Mouse (Mus musculus): ENCODE measurements around the gene Evi2. TPM values are rescaled to one million over a fixed set of nuclear protein-coding genes. Genes with fewer than 3 reads are reported as not detected.

The Evi2 gene
- polyA plus RNA-seq, 1 experiment from 2014 or later = 0.83 TPM

DNA sequence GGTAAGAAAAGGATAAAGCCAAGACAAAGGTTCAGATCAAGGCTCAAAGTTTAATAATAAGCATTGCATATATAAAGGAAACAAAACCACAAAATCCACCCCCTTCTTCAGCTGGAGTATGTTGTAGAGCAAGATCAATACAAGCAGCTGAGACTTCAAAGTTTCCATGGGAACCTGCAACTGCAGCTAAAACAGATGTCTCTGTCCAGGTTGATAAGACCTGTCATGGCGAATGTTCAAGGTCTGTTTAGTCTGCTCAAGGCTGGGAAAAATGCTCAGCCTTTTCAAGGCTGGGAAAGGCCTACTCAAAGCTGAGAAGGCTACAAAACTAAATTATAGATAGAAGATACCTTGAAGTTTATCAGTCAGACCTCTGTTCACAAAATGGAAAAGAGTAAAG lies 22.2 kb upstream of the Evi2 start:
- H3K4me1 ChIP-seq (ENCODE audit: control insufficient read depth, insufficient read depth, low read length) = no peaks in the 10 kb centered on the region
- H3K27ac ChIP-seq (ENCODE audit: low read length) = no peak overlapping the region
- no peak for ATAC-seq (replicated peaks; ENCODE audit: extremely low read depth, insufficient read depth, low FRiP score)
- H3K9me3 ChIP-seq (replicated peaks; ENCODE audit: control insufficient read depth, low read length) = no peaks in the 10 kb centered on the region
- no peak overlapping the region for H3K4me3 ChIP-seq (ENCODE audit: low read length)
- no peak overlapping the region for H3K9ac ChIP-seq (ENCODE audit: low read length)
- no peaks in the 10 kb centered on the region for H3K27me3 ChIP-seq (ENCODE audit: control insufficient read depth, insufficient read depth, low read length)
- H3K36me3 ChIP-seq (ENCODE audit: control insufficient read depth, insufficient read depth) = peaks cover 35% of the 10 kb centered on the region
- no peak overlapping the region for H3K4me2 ChIP-seq (ENCODE audit: low read depth, low read length)
- WGBS = 57% methylated on average over 1 of the region's 1 CpGs

DNA sequence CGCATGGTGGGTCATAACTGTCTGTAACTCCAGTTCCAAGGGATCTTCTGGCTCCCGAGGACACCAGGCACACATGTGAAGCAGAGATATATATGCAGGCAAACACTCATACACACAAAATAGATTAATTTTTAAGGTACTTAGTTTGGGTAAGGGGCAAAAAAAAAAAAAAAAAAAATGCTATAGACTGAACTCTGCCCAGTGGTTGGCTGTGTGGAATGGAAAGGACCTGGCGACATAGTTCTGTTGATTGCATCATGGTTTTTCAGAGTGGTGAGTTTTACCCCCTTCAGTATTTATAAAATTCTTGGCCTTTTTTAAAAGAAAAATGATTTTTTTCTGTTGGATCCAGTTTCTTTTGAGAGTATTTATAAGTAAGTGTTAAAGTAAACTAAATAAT lies 5.9 kb upstream of the Evi2 start:
- Histone ChIP-seq H3K4me3 (ENCODE audit: low read length) (no peak overlapping the region), H3K27ac (ENCODE audit: low read length) (no peak overlapping the region), H3K9ac (ENCODE audit: low read length) (no peak overlapping the region), H3K9me3 (replicated peaks; ENCODE audit: control insufficient read depth, low read length) (no peaks in the 10 kb centered on the region), H3K36me3 (ENCODE audit: control insufficient read depth, insufficient read depth) (no peaks in the 10 kb centered on the region; the same call in 1 of the 2 replicates), H3K4me2 (ENCODE audit: low read depth, low read length) (no peak overlapping the region), H3K4me1 (ENCODE audit: control insufficient read depth, insufficient read depth, low read length) (peaks cover 21% of the 10 kb centered on the region), H3K27me3 (ENCODE audit: control insufficient read depth, insufficient read depth, low read length) (no peaks in the 10 kb centered on the region)
- ATAC-seq (replicated peaks; ENCODE audit: extremely low read depth, insufficient read depth, low FRiP score) = no peak
- 91% methylated on average over 3 of the region's 3 CpGs for WGBS

DNA sequence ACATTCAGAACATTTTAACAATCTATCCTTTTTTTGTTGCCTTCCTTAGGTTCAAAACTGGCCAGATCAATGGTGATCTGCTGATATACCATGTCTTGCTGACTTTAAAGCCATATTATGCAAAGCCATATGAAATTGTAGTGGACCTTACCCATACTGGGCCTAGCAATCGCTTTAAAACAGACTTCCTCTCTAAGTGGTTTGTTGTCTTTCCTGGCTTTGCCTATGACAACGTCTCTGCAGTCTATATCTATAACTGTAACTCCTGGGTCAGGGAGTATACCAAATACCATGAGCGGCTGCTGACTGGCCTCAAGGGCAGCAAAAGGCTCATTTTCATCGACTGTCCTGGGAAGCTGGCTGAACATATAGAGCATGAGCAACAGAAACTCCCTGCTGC lies 5.2 kb upstream of the Evi2 start:
- H3K4me3 ChIP-seq (ENCODE audit: low read length) = no peak overlapping the region
- no peak overlapping the region for H3K9ac ChIP-seq (ENCODE audit: low read length)
- H3K27me3 ChIP-seq (ENCODE audit: control insufficient read depth, insufficient read depth, low read length) = no peaks in the 10 kb centered on the region
- peaks cover 21% of the 10 kb centered on the region for H3K4me1 ChIP-seq (ENCODE audit: control insufficient read depth, insufficient read depth, low read length)
- H3K4me2 ChIP-seq (ENCODE audit: low read depth, low read length) = no peak overlapping the region
- 74% methylated on average over 4 of the region's 4 CpGs for WGBS
- no peak for ATAC-seq (replicated peaks; ENCODE audit: extremely low read depth, insufficient read depth, low FRiP score)
- no peak overlapping the region for H3K27ac ChIP-seq (ENCODE audit: low read length)
- H3K36me3 ChIP-seq (ENCODE audit: control insufficient read depth, insufficient read depth) = no peaks in the 10 kb centered on the region; the same call in 1 of the 2 replicates
- no peaks in the 10 kb centered on the region for H3K9me3 ChIP-seq (replicated peaks; ENCODE audit: control insufficient read depth, low read length)

DNA sequence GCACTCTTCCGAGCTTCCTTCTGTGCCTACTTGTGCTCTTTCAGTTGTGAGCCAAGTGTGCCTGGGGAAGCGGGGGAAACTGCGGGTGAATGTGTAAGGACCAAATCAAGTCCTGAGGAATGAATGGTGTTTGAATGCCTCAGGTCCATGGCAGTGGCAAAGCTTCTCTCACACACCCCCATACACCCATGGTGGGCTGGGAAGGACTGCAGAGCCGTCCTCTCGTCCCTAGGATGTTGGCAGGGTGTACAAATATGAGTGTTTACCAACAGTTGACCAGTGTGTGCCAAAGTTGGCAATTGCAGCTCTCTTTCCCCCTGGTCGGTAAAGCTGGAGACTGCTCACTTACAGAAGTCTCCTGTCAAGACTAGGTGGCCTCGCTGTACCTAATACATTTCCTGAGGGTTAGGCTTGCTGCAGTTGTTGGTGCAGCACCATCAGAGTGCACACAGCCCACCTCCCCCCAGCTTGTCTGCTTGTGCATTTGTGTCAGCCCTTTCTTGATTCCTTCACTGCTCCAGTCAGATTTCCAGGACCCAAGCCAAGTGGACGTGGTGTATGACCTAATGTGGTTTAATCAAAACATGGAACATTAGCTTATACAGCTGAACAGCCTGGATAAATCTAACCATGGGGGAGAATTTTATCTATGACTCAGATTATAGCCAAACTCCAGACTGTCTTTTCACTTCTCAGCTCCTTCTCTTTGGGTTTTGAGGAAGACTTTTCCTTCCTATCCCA lies 3.7 kb upstream of the Evi2 start:
- H3K27ac ChIP-seq (ENCODE audit: low read length) = peak overlapping the region; percentile 32
- H3K9ac ChIP-seq (ENCODE audit: low read length) = no peak overlapping the region
- WGBS = 63% methylated on average over 8 of the region's 8 CpGs
- no peaks in the 10 kb centered on the region; the same call in 1 of the 2 replicates for H3K36me3 ChIP-seq (ENCODE audit: control insufficient read depth, insufficient read depth)
- no peak overlapping the region for H3K4me2 ChIP-seq (ENCODE audit: low read depth, low read length)
- peaks cover 21% of the 10 kb centered on the region for H3K4me1 ChIP-seq (ENCODE audit: control insufficient read depth, insufficient read depth, low read length)
- H3K9me3 ChIP-seq (replicated peaks; ENCODE audit: control insufficient read depth, low read length) = no peaks in the 10 kb centered on the region
- no peak overlapping the region for H3K4me3 ChIP-seq (ENCODE audit: low read length)
- 0 out of 2 replicates have a peak, but pooled peaks have one; percentile 29 for ATAC-seq (replicated peaks; ENCODE audit: extremely low read depth, insufficient read depth, low FRiP score)
- H3K27me3 ChIP-seq (ENCODE audit: control insufficient read depth, insufficient read depth, low read length) = no peaks in the 10 kb centered on the region

DNA sequence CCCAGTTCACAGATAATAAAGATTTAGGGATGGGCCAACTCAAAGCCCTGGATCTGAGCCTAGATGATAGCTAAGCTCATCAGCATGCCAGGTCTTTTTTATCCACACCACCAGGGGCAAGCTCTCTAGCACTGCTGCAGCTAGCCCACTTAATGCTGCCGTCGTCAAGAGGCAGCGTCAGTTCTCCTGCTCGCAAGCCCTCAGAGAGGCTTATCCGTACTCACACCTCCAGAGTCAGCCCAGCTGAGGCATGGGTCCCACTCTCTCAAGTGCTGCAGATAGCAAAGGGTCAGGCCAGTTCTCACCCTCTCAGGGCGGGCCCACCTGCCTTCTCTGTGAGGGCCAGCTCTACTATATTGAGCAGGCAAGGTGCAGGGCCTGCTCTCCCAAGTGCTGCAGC lies 2.9 kb upstream of the Evi2 start:
- H3K27me3 ChIP-seq (ENCODE audit: control insufficient read depth, insufficient read depth, low read length) = no peaks in the 10 kb centered on the region
- no peak overlapping the region for H3K4me2 ChIP-seq (ENCODE audit: low read depth, low read length)
- H3K4me3 ChIP-seq (ENCODE audit: low read length) = no peak overlapping the region
- WGBS = 28% methylated on average over 6 of the region's 6 CpGs
- H3K4me1 ChIP-seq (ENCODE audit: control insufficient read depth, insufficient read depth, low read length) = peaks cover 21% of the 10 kb centered on the region
- H3K27ac ChIP-seq (ENCODE audit: low read length) = peak overlapping the region; percentile 18; the same call in 1 of the 2 replicates
- peak; percentile 55 for ATAC-seq (replicated peaks; ENCODE audit: extremely low read depth, insufficient read depth, low FRiP score)
- H3K9ac ChIP-seq (ENCODE audit: low read length) = no peak overlapping the region
- H3K36me3 ChIP-seq (ENCODE audit: control insufficient read depth, insufficient read depth) = no peaks in the 10 kb centered on the region; the same call in none of the 2 replicates
- H3K9me3 ChIP-seq (replicated peaks; ENCODE audit: control insufficient read depth, low read length) = no peaks in the 10 kb centered on the region

DNA sequence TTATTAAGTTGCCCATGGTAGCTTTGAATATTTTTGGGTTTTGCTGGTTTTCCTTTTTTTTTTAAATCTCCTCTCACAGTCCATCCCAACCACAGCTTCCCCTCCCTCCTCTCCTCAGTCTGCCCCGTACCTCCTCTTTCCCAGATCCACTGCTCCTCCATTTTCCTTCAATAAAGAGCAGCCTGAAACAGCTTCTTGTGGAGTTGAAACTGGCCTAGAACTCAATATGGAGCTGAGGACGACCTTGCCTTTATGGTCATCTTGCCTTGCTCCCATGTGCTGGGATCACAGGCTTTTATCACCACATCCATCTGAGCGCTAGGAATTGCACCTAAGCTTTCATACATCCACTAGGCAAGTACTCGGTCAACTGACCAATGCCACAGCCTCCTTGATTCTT lies 1.1 kb upstream of the Evi2 start:
- Histone ChIP-seq H3K4me1 (ENCODE audit: control insufficient read depth, insufficient read depth, low read length) (peaks cover 31% of the 10 kb centered on the region), H3K27ac (ENCODE audit: low read length) (no peak overlapping the region), H3K27me3 (ENCODE audit: control insufficient read depth, insufficient read depth, low read length) (no peaks in the 10 kb centered on the region), H3K36me3 (ENCODE audit: control insufficient read depth, insufficient read depth) (no peaks in the 10 kb centered on the region; the same call in 1 of the 2 replicates), H3K9ac (ENCODE audit: low read length) (no peak overlapping the region), H3K4me3 (ENCODE audit: low read length) (no peak overlapping the region), H3K9me3 (replicated peaks; ENCODE audit: control insufficient read depth, low read length) (no peaks in the 10 kb centered on the region), H3K4me2 (ENCODE audit: low read depth, low read length) (no peak overlapping the region)
- WGBS = 92% methylated on average over 4 of the region's 4 CpGs
- no peak for ATAC-seq (replicated peaks; ENCODE audit: extremely low read depth, insufficient read depth, low FRiP score)

DNA sequence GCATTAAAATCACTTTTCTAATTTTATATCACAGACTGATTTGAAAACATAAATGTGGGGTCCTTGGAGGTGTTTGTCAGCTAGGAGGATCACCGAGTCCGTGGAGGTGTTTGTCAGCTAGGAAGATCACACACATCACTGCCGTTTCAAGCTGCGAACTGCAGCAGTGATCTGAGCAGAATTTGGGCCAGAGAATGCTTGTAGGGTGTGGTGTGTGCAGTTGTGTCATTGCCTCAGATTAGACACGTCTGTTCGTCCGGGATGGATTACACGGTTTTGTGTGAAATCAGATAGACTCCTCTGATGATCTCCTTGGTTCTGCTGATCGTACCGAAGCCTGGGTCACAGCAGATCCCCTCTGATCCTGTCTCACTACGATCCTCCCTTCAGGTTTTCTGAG lies 385 bp upstream of the Evi2 start:
- ATAC-seq (replicated peaks; ENCODE audit: extremely low read depth, insufficient read depth, low FRiP score) = no peak
- Histone ChIP-seq H3K9me3 (replicated peaks; ENCODE audit: control insufficient read depth, low read length) (no peaks in the 10 kb centered on the region), H3K36me3 (ENCODE audit: control insufficient read depth, insufficient read depth) (no peaks in the 10 kb centered on the region; the same call in 1 of the 2 replicates), H3K9ac (ENCODE audit: low read length) (no peak overlapping the region), H3K4me3 (ENCODE audit: low read length) (no peak overlapping the region), H3K4me1 (ENCODE audit: control insufficient read depth, insufficient read depth, low read length) (peaks cover 31% of the 10 kb centered on the region), H3K4me2 (ENCODE audit: low read depth, low read length) (no peak overlapping the region), H3K27me3 (ENCODE audit: control insufficient read depth, insufficient read depth, low read length) (no peaks in the 10 kb centered on the region), H3K27ac (ENCODE audit: low read length) (no peak overlapping the region)
- WGBS = 83% methylated on average over 11 of the region's 11 CpGs

DNA sequence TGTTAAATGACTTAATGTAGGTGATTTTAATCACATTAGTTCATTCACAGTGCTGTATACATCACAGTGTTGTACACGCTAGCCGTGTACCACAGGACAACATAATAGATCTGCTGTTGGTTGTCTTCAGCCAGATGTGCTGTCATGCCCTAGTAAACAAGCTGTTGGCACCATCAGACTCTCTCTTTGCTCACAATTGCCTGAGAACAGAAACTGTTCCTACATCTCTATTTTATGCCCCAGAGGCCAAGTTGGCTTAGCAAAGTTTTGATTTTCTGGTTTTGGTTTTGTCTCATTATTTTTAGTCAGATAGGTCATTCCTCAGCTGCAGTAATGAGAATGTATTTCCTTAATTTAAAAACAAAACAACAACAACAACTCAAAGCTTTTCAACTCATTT lies 653 bp downstream of the Evi2 start:
- WGBS = 81% methylated on average over 2 of the region's 2 CpGs
- Histone ChIP-seq H3K4me3 (ENCODE audit: low read length) (no peak overlapping the region), H3K9ac (ENCODE audit: low read length) (no peak overlapping the region), H3K4me1 (ENCODE audit: control insufficient read depth, insufficient read depth, low read length) (peaks cover 30% of the 10 kb centered on the region), H3K27me3 (ENCODE audit: control insufficient read depth, insufficient read depth, low read length) (no peaks in the 10 kb centered on the region), H3K4me2 (ENCODE audit: low read depth, low read length) (no peak overlapping the region), H3K27ac (ENCODE audit: low read length) (no peak overlapping the region), H3K36me3 (ENCODE audit: control insufficient read depth, insufficient read depth) (no peaks in the 10 kb centered on the region; the same call in 1 of the 2 replicates), H3K9me3 (replicated peaks; ENCODE audit: control insufficient read depth, low read length) (no peaks in the 10 kb centered on the region)
- no peak for ATAC-seq (replicated peaks; ENCODE audit: extremely low read depth, insufficient read depth, low FRiP score)

DNA sequence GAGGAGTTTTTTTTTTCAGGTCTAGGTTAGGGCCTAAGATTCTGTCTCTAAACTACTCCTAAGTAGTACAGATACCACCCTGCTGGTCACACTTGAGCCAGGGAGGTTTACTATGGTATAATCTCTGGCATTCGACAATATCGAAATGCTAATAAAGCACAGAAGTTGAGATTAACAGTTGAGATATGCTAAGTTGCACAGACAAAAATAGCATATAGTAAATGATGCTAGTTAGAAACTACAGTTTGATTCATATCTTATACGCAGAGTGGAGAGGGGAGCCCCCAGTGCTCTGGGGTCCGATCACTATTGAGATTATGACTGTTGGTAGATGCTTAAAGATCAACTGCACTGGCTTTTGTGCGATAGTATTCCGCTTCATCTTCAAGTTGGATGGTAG lies 1.2 kb downstream of the Evi2 start:
- no peak overlapping the region for H3K27ac ChIP-seq (ENCODE audit: low read length)
- H3K4me3 ChIP-seq (ENCODE audit: low read length) = no peak overlapping the region
- peaks cover 25% of the 10 kb centered on the region for H3K4me1 ChIP-seq (ENCODE audit: control insufficient read depth, insufficient read depth, low read length)
- no peaks in the 10 kb centered on the region; the same call in 1 of the 2 replicates for H3K36me3 ChIP-seq (ENCODE audit: control insufficient read depth, insufficient read depth)
- ATAC-seq (replicated peaks; ENCODE audit: extremely low read depth, insufficient read depth, low FRiP score) = no peak
- no peak overlapping the region for H3K4me2 ChIP-seq (ENCODE audit: low read depth, low read length)
- H3K9me3 ChIP-seq (replicated peaks; ENCODE audit: control insufficient read depth, low read length) = no peaks in the 10 kb centered on the region
- no peaks in the 10 kb centered on the region for H3K27me3 ChIP-seq (ENCODE audit: control insufficient read depth, insufficient read depth, low read length)
- 95% methylated on average over 6 of the region's 6 CpGs for WGBS
- H3K9ac ChIP-seq (ENCODE audit: low read length) = no peak overlapping the region
